Mouse (Mus musculus): ENCODE data around the gene Gm3839. TPM values are rescaled to one million over a fixed set of nuclear protein-coding genes. Genes with fewer than 3 reads are reported as not detected.
"Not testable (repeated sequence)": the region's sequence is repeated elsewhere in the genome, so short reads cannot be mapped to it uniquely, and the experiment has no call there.

Gm3839 gene
- polyA plus RNA-seq (2016; fragmentation: Nextera tagmentation; extraction: Ambion mirVana): 1.7 and 1.8 TPM in 2 replicates

GRCm38 (mm10) chr14:11356626-11357025 lies at the start of gene Gm3839:
TSS of gene Gm3839 (minus strand) at chr14:11356726.
- H3K9ac ChIP-seq (replicated peaks); H3K4me1 ChIP-seq (replicated peaks); H3K36me3 ChIP-seq; H3K27ac ChIP-seq; ATAC-seq (ENCODE audit: insufficient number of reproducible peaks, insufficient read depth, low FRiP score, low TSS enrichment, low read depth); H3K9me3 ChIP-seq; H3K4me3 ChIP-seq (replicated peaks); H3K4me2 ChIP-seq; H3K27me3 ChIP-seq: not testable (repeated sequence)

- Histone ChIP-seq H3K4me3 (replicated peaks) (no peak overlapping the region), H3K4me1 (replicated peaks) (no peaks in the 10 kb centered on the region), H3K9ac (replicated peaks) (no peak overlapping the region), H3K4me2 (no peak overlapping the region), H3K27ac (no peak overlapping the region), H3K9me3 (no peaks in the 10 kb centered on the region), H3K27me3 (no peaks in the 10 kb centered on the region), H3K36me3 (no peaks in the 10 kb centered on the region)
- WGBS: 81% methylated on average over 9 of the region's 9 CpGs
- ATAC-seq (ENCODE audit: insufficient number of reproducible peaks, insufficient read depth, low FRiP score, low TSS enrichment, low read depth): no peak
Observed at GRCm38 (mm10) chr14:11405661-11406060, 49.1 kb upstream of the Gm3839 start.

- Histone ChIP-seq H3K4me2 (no peak overlapping the region), H3K4me1 (replicated peaks) (no peaks in the 10 kb centered on the region)
- WGBS: 84% methylated on average over 3 of the region's 3 CpGs
Observed at GRCm38 (mm10) chr14:11377846-11378245, 21.3 kb upstream of the Gm3839 start.

GRCm38 (mm10) chr14:11375225-11375624 lies 18.7 kb upstream of the Gm3839 start:
- Histone ChIP-seq H3K4me3 (replicated peaks) (no peak overlapping the region), H3K4me2 (no peak overlapping the region), H3K9ac (replicated peaks) (no peak overlapping the region), H3K27me3 (no peaks in the 10 kb centered on the region), H3K4me1 (replicated peaks) (no peaks in the 10 kb centered on the region), H3K9me3 (no peaks in the 10 kb centered on the region), H3K36me3 (no peaks in the 10 kb centered on the region), H3K27ac (no peak overlapping the region)
- no peak for ATAC-seq (ENCODE audit: insufficient number of reproducible peaks, insufficient read depth, low FRiP score, low TSS enrichment, low read depth)
- WGBS: 84% methylated on average over 5 of the region's 5 CpGs

More at GRCm38 (mm10) chr14:11377846-11378245, 21.3 kb upstream of the Gm3839 start:
- no peak for ATAC-seq (ENCODE audit: insufficient number of reproducible peaks, insufficient read depth, low FRiP score, low TSS enrichment, low read depth)
- Histone ChIP-seq H3K36me3 (no peaks in the 10 kb centered on the region), H3K27ac (no peak overlapping the region), H3K9ac (replicated peaks) (no peak overlapping the region), H3K9me3 (no peaks in the 10 kb centered on the region), H3K4me3 (replicated peaks) (no peak overlapping the region), H3K27me3 (no peaks in the 10 kb centered on the region)

- H3K4me2 ChIP-seq: no peak overlapping the region
- no peaks in the 10 kb centered on the region for H3K27me3 ChIP-seq
- no peaks in the 10 kb centered on the region for H3K4me1 ChIP-seq (replicated peaks)
- H3K9ac ChIP-seq (replicated peaks): no peak overlapping the region
- H3K4me3 ChIP-seq (replicated peaks): no peak overlapping the region
- 90% methylated on average over 3 of the region's 3 CpGs for WGBS
- H3K9me3 ChIP-seq: no peaks in the 10 kb centered on the region
- no peaks in the 10 kb centered on the region for H3K36me3 ChIP-seq
- ATAC-seq (ENCODE audit: insufficient number of reproducible peaks, insufficient read depth, low FRiP score, low TSS enrichment, low read depth): no peak
- H3K27ac ChIP-seq: no peak overlapping the region
Observed at GRCm38 (mm10) chr14:11346086-11346485, 10.4 kb downstream of the Gm3839 start.

- no peak overlapping the region for H3K4me3 ChIP-seq (replicated peaks)
- H3K27me3 ChIP-seq: no peaks in the 10 kb centered on the region
- no peak overlapping the region for H3K27ac ChIP-seq
- H3K36me3 ChIP-seq: no peaks in the 10 kb centered on the region
- H3K9me3 ChIP-seq: peaks cover 8% of the 10 kb centered on the region; the same call in 1 of the 2 replicates
- WGBS: 53% methylated on average over 2 of the region's 2 CpGs
- no peak overlapping the region for H3K4me2 ChIP-seq
- no peak overlapping the region for H3K9ac ChIP-seq (replicated peaks)
- no peaks in the 10 kb centered on the region for H3K4me1 ChIP-seq (replicated peaks)
- no peak for ATAC-seq (ENCODE audit: insufficient number of reproducible peaks, insufficient read depth, low FRiP score, low TSS enrichment, low read depth)
Observed at GRCm38 (mm10) chr14:11329993-11330392, 26.5 kb downstream of the Gm3839 start.

GRCm38 (mm10) chr14:11307079-11307478 lies 49.4 kb downstream of the Gm3839 start:
- H3K36me3 ChIP-seq: no peaks in the 10 kb centered on the region
- no peaks in the 10 kb centered on the region for H3K27me3 ChIP-seq
- WGBS: 37% methylated on average over 2 of the region's 2 CpGs
- no peak overlapping the region for H3K9ac ChIP-seq (replicated peaks)
- H3K27ac ChIP-seq: no peak overlapping the region
- H3K4me2 ChIP-seq: no peak overlapping the region
- no peak overlapping the region for H3K4me3 ChIP-seq (replicated peaks)
- ATAC-seq (ENCODE audit: insufficient number of reproducible peaks, insufficient read depth, low FRiP score, low TSS enrichment, low read depth): no peak
- H3K4me1 ChIP-seq (replicated peaks): no peaks in the 10 kb centered on the region
- H3K9me3 ChIP-seq: no peaks in the 10 kb centered on the region

GRCm38 (mm10) chr14:11287956-11288355 lies 68.6 kb downstream of the Gm3839 start:
- H3K4me3 ChIP-seq (replicated peaks); H3K27me3 ChIP-seq; ATAC-seq (ENCODE audit: insufficient number of reproducible peaks, insufficient read depth, low FRiP score, low TSS enrichment, low read depth); H3K36me3 ChIP-seq; H3K4me2 ChIP-seq; H3K4me1 ChIP-seq (replicated peaks); H3K9ac ChIP-seq (replicated peaks); H3K27ac ChIP-seq: not testable (repeated sequence)
- WGBS: 89% methylated on average over 3 of the region's 3 CpGs
- peaks cover 14% of the 10 kb centered on the region for H3K9me3 ChIP-seq

- Histone ChIP-seq H3K4me2 (no peak overlapping the region), H3K4me3 (replicated peaks) (no peak overlapping the region), H3K9me3 (no peaks in the 10 kb centered on the region), H3K27ac (no peak overlapping the region), H3K4me1 (replicated peaks) (no peaks in the 10 kb centered on the region), H3K36me3 (no peaks in the 10 kb centered on the region), H3K9ac (replicated peaks) (no peak overlapping the region), H3K27me3 (no peaks in the 10 kb centered on the region)
- 90% methylated on average over 4 of the region's 4 CpGs for WGBS
- no peak for ATAC-seq (ENCODE audit: insufficient number of reproducible peaks, insufficient read depth, low FRiP score, low TSS enrichment, low read depth)
Observed at GRCm38 (mm10) chr14:11257161-11257705, 99.3 kb downstream of the Gm3839 start.

- no peak overlapping the region for H3K4me3 ChIP-seq (replicated peaks)
- no peaks in the 10 kb centered on the region for H3K9me3 ChIP-seq
- H3K36me3 ChIP-seq: no peaks in the 10 kb centered on the region
- no peak for ATAC-seq (ENCODE audit: insufficient number of reproducible peaks, insufficient read depth, low FRiP score, low TSS enrichment, low read depth)
- H3K27me3 ChIP-seq: no peaks in the 10 kb centered on the region
- 0 out of 2 replicates have a peak, but pooled peaks cover 3% of the 10 kb centered on the region for H3K4me1 ChIP-seq (replicated peaks)
- no peak overlapping the region for H3K27ac ChIP-seq
- no peak overlapping the region for H3K4me2 ChIP-seq
- no peak overlapping the region for H3K9ac ChIP-seq (replicated peaks)
Observed at GRCm38 (mm10) chr14:11248053-11248452, 108.5 kb downstream of the Gm3839 start.

GRCm38 (mm10) chr14:11244546-11244945 lies 112.0 kb downstream of the Gm3839 start:
- Histone ChIP-seq H3K9ac (replicated peaks) (no peak overlapping the region), H3K9me3 (no peaks in the 10 kb centered on the region), H3K4me1 (replicated peaks) (no peaks in the 10 kb centered on the region), H3K27ac (no peak overlapping the region), H3K27me3 (no peaks in the 10 kb centered on the region), H3K4me3 (replicated peaks) (no peak overlapping the region), H3K36me3 (no peaks in the 10 kb centered on the region), H3K4me2 (no peak overlapping the region)
- WGBS: 29% methylated on average over 5 of the region's 5 CpGs
- ATAC-seq (ENCODE audit: insufficient number of reproducible peaks, insufficient read depth, low FRiP score, low TSS enrichment, low read depth): no peak

- Histone ChIP-seq H3K36me3 (no peaks in the 10 kb centered on the region), H3K27ac (no peak overlapping the region), H3K4me2 (no peak overlapping the region), H3K9ac (replicated peaks) (no peak overlapping the region), H3K4me3 (replicated peaks) (no peak overlapping the region), H3K27me3 (no peaks in the 10 kb centered on the region), H3K9me3 (peaks cover 4% of the 10 kb centered on the region; the same call in 1 of the 2 replicates), H3K4me1 (replicated peaks) (peaks cover 12% of the 10 kb centered on the region)
- 88% methylated on average over 7 of the region's 7 CpGs for WGBS
- ATAC-seq (ENCODE audit: insufficient number of reproducible peaks, insufficient read depth, low FRiP score, low TSS enrichment, low read depth): no peak
Observed at GRCm38 (mm10) chr14:11232086-11232485, 124.4 kb downstream of the Gm3839 start.

All from limb, embryonic 12.5 days (tissue).